Mouse (Mus musculus) CH12.LX (cell line): Measurements from ENCODE around the gene Pex12.

ENCODE experiments used
- CTCF ChIP-seq, 2 experiments: IDR thresholded peaks in 1 of 2; conservative IDR thresholded peaks in 1 of 2; 2 replicates each; pipeline ENCODE4 v1.5.1; 2011 to 2012; ENCODE audit warnings: low read depth in 2 of 2, low read length in 2 of 2, improper control_type of control experiment in 1 of 2, inconsistent platforms in 1 of 2, mild to moderate bottlenecking in 1 of 2, moderate library complexity in 1 of 2
- EP300 ChIP-seq: IDR thresholded peaks from 2 replicates; pipeline ENCODE4 v1.6.1; 2011; ENCODE audit warnings: low read length, improper control_type of control experiment
- HCFC1 ChIP-seq: IDR thresholded peaks from 2 replicates; pipeline ENCODE4 v1.6.1; 2012; ENCODE audit warnings: low read depth, mild to moderate bottlenecking, inconsistent platforms, low read length, improper control_type of control experiment
- MXI1 ChIP-seq: IDR thresholded peaks from 2 replicates; pipeline ENCODE4 v1.6.1; 2011; ENCODE audit warnings: mild to moderate bottlenecking, low read depth, low read length, improper control_type of control experiment
- NRF1 ChIP-seq: IDR thresholded peaks from 2 replicates; pipeline ENCODE4 v1.6.1; 2014; ENCODE audit warnings: low read depth, mild to moderate bottlenecking, inconsistent platforms, low read length, improper control_type of control experiment, moderate library complexity
- PAX5 ChIP-seq: IDR thresholded peaks from 2 replicates; pipeline ENCODE4 v1.6.1; 2012; ENCODE audit warnings: low read length, inconsistent platforms, mixed read lengths
- POLR2A ChIP-seq: IDR thresholded peaks from 2 replicates; pipeline ENCODE4 v1.6.1; 2011; ENCODE audit warnings: low read depth, mild to moderate bottlenecking, improper control_type of control experiment, low read length
- SIN3A ChIP-seq: IDR thresholded peaks from 2 replicates; pipeline ENCODE4 v1.6.1; 2012; ENCODE audit warnings: low read length, improper control_type of control experiment, inconsistent platforms
- USF1 ChIP-seq: IDR thresholded peaks from 2 replicates; pipeline ENCODE4 v1.6.1; 2014; ENCODE audit warnings: low read depth, mild to moderate bottlenecking, inconsistent platforms, low read length, improper control_type of control experiment
- ZMIZ1 ChIP-seq: IDR thresholded peaks from 2 replicates; pipeline ENCODE4 v1.6.1; 2012; ENCODE audit warnings: low read depth, mild to moderate bottlenecking, inconsistent platforms, low read length, improper control_type of control experiment

DNA sequence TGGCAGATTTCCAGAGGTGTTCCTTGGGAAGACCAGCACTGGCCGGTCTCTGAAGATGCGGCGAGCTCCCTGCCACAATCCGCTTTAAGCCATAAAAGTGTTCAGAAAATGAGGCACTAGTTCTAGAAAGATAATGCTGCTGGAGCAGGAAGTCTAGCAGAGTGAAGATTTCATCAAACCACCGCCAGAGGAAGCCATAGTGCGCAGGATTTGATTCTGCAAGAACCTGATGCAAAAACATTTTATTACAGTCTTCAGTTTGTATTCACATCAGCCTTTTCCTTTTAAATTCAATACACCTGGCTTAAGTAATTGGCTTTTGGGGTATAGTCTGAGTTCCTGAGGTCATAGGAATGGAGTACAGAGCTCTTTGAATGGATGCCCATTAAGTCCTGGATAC is 4.6 kb downstream of the Pex12 start:
- TF ChIP-seq EP300 (no peak), POLR2A (no peak), SIN3A (no peak), MXI1 (no peak), CTCF (conservative IDR thresholded peaks at IDR 0.05 in 1 of 2, IDR thresholded peaks at IDR 0.05 in 1 of 2; ENCODE audit: low read depth in 2 of 2, low read length in 2 of 2) (peak in 1 of 2 experiments; percentile 45; a peak in 2 of 4 replicates), ZMIZ1 (no peak), NRF1 (no peak), PAX5 (no peak), HCFC1 (peak; percentile 14; the same call in 1 of the 2 replicates), USF1 (no peak)
